Mouse (Mus musculus) intestine, embryonic 14.5 days (tissue): ENCODE results near the gene Cep89. TPM values are rescaled to one million over a fixed set of nuclear protein-coding genes. Genes with fewer than 3 reads are reported as not detected.

Source experiments
- ATAC-seq: fragments of 200-750 bp; cut with Nextera tagmentation; replicated peaks from 2 replicates; pipeline ENCODE4 v1.8.0; 2017; ENCODE audit warnings: low read depth, moderate number of reproducible peaks, moderate TSS enrichment, moderate library complexity; ENCODE audit not compliant: low FRiP score, low TSS enrichment
- DNase-seq: peaks from one replicate; pipeline ENCODE4 v3.0.0-alpha.2; 2018; ENCODE audit warnings: low spot score
- H3K27ac ChIP-seq: fragments of 300-500 bp; sonication (generic); 2 replicates; pipeline ENCODE4 v1.5.1; 2014; ENCODE audit warnings: low read depth, mild to moderate bottlenecking, control low read depth
- H3K27me3 ChIP-seq: fragments of 300-500 bp; sonication (generic); replicated peaks from 2 replicates; pipeline ENCODE4 v1.6.1; 2014; ENCODE audit warnings: low read length, control low read depth; ENCODE audit not compliant: control insufficient read depth, insufficient read depth
- H3K36me3 ChIP-seq: fragments of 300-500 bp; sonication (generic); 2 replicates; pipeline ENCODE4 v1.6.1; 2014; ENCODE audit warnings: low read length, control low read depth; ENCODE audit not compliant: control insufficient read depth, insufficient read depth
- H3K4me1 ChIP-seq: fragments of 300-500 bp; sonication (generic); replicated peaks from 2 replicates; pipeline ENCODE4 v1.6.1; 2014; ENCODE audit warnings: low read length, control low read depth, mixed read lengths; ENCODE audit not compliant: control insufficient read depth, insufficient read depth
- H3K4me2 ChIP-seq: fragments of 300-500 bp; sonication (generic); 2 replicates; pipeline ENCODE4 v1.6.1; 2014; ENCODE audit warnings: low read length
- H3K4me3 ChIP-seq: fragments of 300-500 bp; sonication (generic); 2 replicates; pipeline ENCODE4 v1.5.1; 2014; ENCODE audit warnings: low read depth, low read length, control low read depth, mixed read lengths
- H3K9ac ChIP-seq: fragments of 300-500 bp; sonication (generic); 2 replicates; pipeline ENCODE4 v1.6.1; 2014; ENCODE audit warnings: mild to moderate bottlenecking, low read length
- H3K9me3 ChIP-seq: fragments of 300-500 bp; sonication (generic); 2 replicates; pipeline ENCODE4 v1.6.1; 2016; ENCODE audit warnings: low read length, control low read depth; ENCODE audit not compliant: control insufficient read depth
- WGBS: fragments of 180-500 bp; shearing (Covaris S2); extraction: QIAGEN DNeasy Blood & Tissue Kit; methylation state at CpG from one replicate; pipeline ENCODE4 v1.1.7; 2014; 5-methylcytosine and 5-hydroxymethylcytosine counted together
- polyA plus RNA-seq: library from polyadenylated mRNA; unstranded; fragments of >200 nt; fragmentation: Nextera tagmentation; extraction: Ambion mirVana; gene quantifications from 2 replicates; pipeline ENCODE4 v1.2.1, GENCODE M21; 2014

Gene Cep89
- polyA plus RNA-seq, 1 experiment from 2014 or later, result 42.4 TPM

- Histone ChIP-seq H3K9ac (no peak overlapping the region), H3K4me3 (no peak overlapping the region), H3K36me3 (peaks cover 69% of the 10 kb centered on the region), H3K27me3 (no peaks in the 10 kb centered on the region), H3K4me2 (no peak overlapping the region), H3K9me3 (no peaks in the 10 kb centered on the region), H3K27ac (no peak overlapping the region), H3K4me1 (peaks cover 10% of the 10 kb centered on the region)
- WGBS, result 84% methylated on average over 4 of the region's 4 CpGs
- no peak for DNase-seq
- ATAC-seq, result no peak
Observed at GRCm38 (mm10) chr7:35401169-35401568, 4.3 kb downstream of the Cep89 start.

GRCm38 (mm10) chr7:35415226-35415625, 18.4 kb downstream of the Cep89 start:
- ATAC-seq (no peak), DNase-seq (no peak)
- peaks cover 47% of the 10 kb centered on the region for H3K36me3 ChIP-seq
- peaks cover 2% of the 10 kb centered on the region; the same call in 1 of the 2 replicates for H3K4me1 ChIP-seq
- H3K27me3 ChIP-seq, result no peaks in the 10 kb centered on the region
- H3K27ac ChIP-seq, result no peak overlapping the region
- H3K4me3 ChIP-seq, result no peak overlapping the region
- 57% methylated on average over 5 of the region's 5 CpGs for WGBS
- H3K4me2 ChIP-seq, result no peak overlapping the region
- H3K9me3 ChIP-seq, result no peaks in the 10 kb centered on the region
- H3K9ac ChIP-seq, result no peak overlapping the region

- Histone ChIP-seq H3K4me2 (peak overlapping the region; percentile 0; the same call in 1 of the 2 replicates), H3K9me3 (no peaks in the 10 kb centered on the region), H3K4me3 (no peak overlapping the region), H3K27me3 (no peaks in the 10 kb centered on the region), H3K36me3 (peaks cover 47% of the 10 kb centered on the region), H3K27ac (peak overlapping the region; percentile 24), H3K4me1 (peaks cover 2% of the 10 kb centered on the region; the same call in 1 of the 2 replicates), H3K9ac (no peak overlapping the region)
- peak; percentile 88 for ATAC-seq
- 66% methylated on average over 9 of the region's 9 CpGs for WGBS
- peak; percentile 63 for DNase-seq
Observed at GRCm38 (mm10) chr7:35415801-35416653, 19.2 kb downstream of the Cep89 start.

GRCm38 (mm10) chr7:35416654-35416948, 19.8 kb downstream of the Cep89 start:
- Histone ChIP-seq H3K4me1 (peaks cover 2% of the 10 kb centered on the region; the same call in 1 of the 2 replicates), H3K4me2 (0 out of 2 replicates have a peak overlapping the region, but pooled peaks have one; percentile 0), H3K9ac (no peak overlapping the region), H3K9me3 (no peaks in the 10 kb centered on the region), H3K27me3 (no peaks in the 10 kb centered on the region), H3K36me3 (peaks cover 47% of the 10 kb centered on the region), H3K4me3 (no peak overlapping the region), H3K27ac (peak overlapping the region; percentile 24; the same call in 1 of the 2 replicates)
- ATAC-seq (no peak), DNase-seq (no peak)
- WGBS, result 75% methylated on average over 5 of the region's 5 CpGs

GRCm38 (mm10) chr7:35423071-35423470, 26.2 kb downstream of the Cep89 start:
- Histone ChIP-seq H3K4me1 (no peaks in the 10 kb centered on the region), H3K27me3 (no peaks in the 10 kb centered on the region), H3K27ac (no peak overlapping the region), H3K36me3 (peaks cover 85% of the 10 kb centered on the region), H3K4me2 (no peak overlapping the region), H3K9ac (no peak overlapping the region), H3K9me3 (no peaks in the 10 kb centered on the region), H3K4me3 (no peak overlapping the region)
- no peak for DNase-seq
- WGBS, result 91% methylated on average over 10 of the region's 10 CpGs
- no peak for ATAC-seq

GRCm38 (mm10) chr7:35428146-35428545, 31.3 kb downstream of the Cep89 start:
- DNase-seq, result no peak
- Histone ChIP-seq H3K9ac (no peak overlapping the region), H3K27me3 (no peaks in the 10 kb centered on the region), H3K9me3 (no peaks in the 10 kb centered on the region), H3K36me3 (peaks cover 86% of the 10 kb centered on the region), H3K4me2 (no peak overlapping the region), H3K27ac (no peak overlapping the region), H3K4me3 (no peak overlapping the region), H3K4me1 (no peaks in the 10 kb centered on the region)
- no peak for ATAC-seq
- 90% methylated on average over 10 of the region's 10 CpGs for WGBS

GRCm38 (mm10) chr7:35435266-35435665, 38.4 kb downstream of the Cep89 start:
- Histone ChIP-seq H3K36me3 (peaks cover 88% of the 10 kb centered on the region), H3K27ac (no peak overlapping the region), H3K27me3 (no peaks in the 10 kb centered on the region), H3K9ac (no peak overlapping the region), H3K4me1 (no peaks in the 10 kb centered on the region), H3K9me3 (no peaks in the 10 kb centered on the region), H3K4me3 (no peak overlapping the region), H3K4me2 (no peak overlapping the region)
- ATAC-seq (no peak), DNase-seq (no peak)
- WGBS, result 83% methylated on average over 9 of the region's 9 CpGs

GRCm38 (mm10) chr7:35447501-35447900, 50.7 kb downstream of the Cep89 start:
- H3K27ac ChIP-seq, result no peak overlapping the region
- ATAC-seq, result no peak
- no peak for DNase-seq
- H3K9ac ChIP-seq, result no peak overlapping the region
- H3K36me3 ChIP-seq, result no peaks in the 10 kb centered on the region
- H3K9me3 ChIP-seq, result no peaks in the 10 kb centered on the region
- no peaks in the 10 kb centered on the region for H3K27me3 ChIP-seq
- H3K4me1 ChIP-seq, result peaks cover 9% of the 10 kb centered on the region; the same call in 1 of the 2 replicates
- WGBS, result 30% methylated on average over 4 of the region's 4 CpGs
- H3K4me2 ChIP-seq, result no peak overlapping the region
- H3K4me3 ChIP-seq, result no peak overlapping the region
